Comparison of ENCODE assay signal across 9 mouse cellular contexts in genomic region chr11:114789061-114789714, GRCm38 (mm10). TPM values are rescaled to one million over a fixed set of nuclear protein-coding genes. Genes with fewer than 3 reads are reported as not detected.
A peak's percentile ranks its signal among the peaks of the same experiment; 100 is the strongest.
DNase-seq lines count a peak whose midpoint lies in the region.
"Had no signal": no experiment of that assay in that cellular context is flagged by ENCODE, and none has a peak within 500 bp of the region (broad histone marks: within the 10 kb centered on the region; RNA-seq: fewer than 3 reads in every experiment).

No protein-coding gene starts in this region.

- H3K36me3 ChIP-seq in hindbrain, embryonic 10.5 days: peaks cover 12% of the 10 kb centered on the region

- H3K27me3 ChIP-seq in hindbrain, embryonic 10.5 days (ENCODE audit: insufficient read depth, poor library complexity, severe bottlenecking): peaks cover 100% of the 10 kb centered on the region

- H3K4me3 ChIP-seq in hindbrain, embryonic 10.5 days: peak overlapping the region; percentile 33

- DNase-seq in MN1 (ENCODE audit: low spot score): peak; percentile 31
- DNase-seq in cerebellum, adult 8-10 months: peak; percentile 89
- DNase-seq in frontal cortex, adult 2 months (ENCODE audit: extremely low spot score in 1 of 2, low spot score in 1 of 2): peak; percentile 47 to 88
- DNase-seq in hindbrain, embryonic 10.5 days (ENCODE audit: low spot score): peak; percentile 90
- DNase-seq in layer of hippocampus, postnatal 10 days (ENCODE audit: low spot score in 2 of 2): peak; percentile 93 to 94
- DNase-seq in lung, postnatal 36 days: peak; percentile 78
- peak; percentile 90 for DNase-seq in retina, postnatal 1 day
- peak; percentile 53 to 75 for DNase-seq in urinary bladder, adult 18-20 months (ENCODE audit: low spot score in 2 of 2)

- H3K9me3 ChIP-seq in hindbrain, embryonic 10.5 days: no peaks in the 10 kb centered on the region

- 11% methylated on average over 30 of the region's 30 CpGs for WGBS in hindbrain, embryonic 10.5 days

- H3K4me1 ChIP-seq in hindbrain, embryonic 10.5 days (replicated peaks): peaks cover 73% of the 10 kb centered on the region

- H3K27ac ChIP-seq in hindbrain, embryonic 10.5 days: peak overlapping the region; percentile 46; the same call in 1 of the 2 replicates

RNA-seq across cellular contexts. Expression of gene Btbd17, which starts 6.6 kb away (rescaled TPM):
- polyA plus RNA-seq in frontal cortex, adult 2 months (2012; rRNA removed): 55.1 and 55.7 TPM in 2 replicates
- polyA plus RNA-seq in hindbrain, embryonic 10.5 days (2016; fragmentation: Nextera tagmentation; extraction: Ambion mirVana): 50.8 and 60.0 TPM in 2 replicates
- 10 to 100 TPM; 30.4 to 32.9 TPM for total RNA-seq in layer of hippocampus, postnatal 10 days (2021)

RNA-seq across cellular contexts. Expression of gene Gpr142, which starts 9.5 kb away (rescaled TPM):
- polyA plus RNA-seq in frontal cortex, adult 2 months (2012; rRNA removed): 0.08 TPM in 1 of 2 replicates, not detected in the other
- 0.37 and 0.77 TPM in 2 replicates for polyA plus RNA-seq in hindbrain, embryonic 10.5 days (2016; fragmentation: Nextera tagmentation; extraction: Ambion mirVana)
- not detected for total RNA-seq in layer of hippocampus, postnatal 10 days (2021)
- total RNA-seq: left cerebral cortex, adult 8-10 months had no signal

RNA-seq across cellular contexts. Expression of gene Kif19a, which starts 24.0 kb away (rescaled TPM):
- polyA plus RNA-seq in frontal cortex, adult 2 months (2012; rRNA removed): 5.0 and 5.8 TPM in 2 replicates
- polyA plus RNA-seq in hindbrain, embryonic 10.5 days (2016; fragmentation: Nextera tagmentation; extraction: Ambion mirVana): 1.1 and 3.8 TPM in 2 replicates
- total RNA-seq in layer of hippocampus, postnatal 10 days (2021): 1 to 10 TPM; 6.7 to 8.7 TPM

Comparison
In these comparisons a context has a peak if more than half of its experiments do, and no peak if none do; other contexts are left out.
1. Peak in every context shown above with its lines: DNase-seq, H3K4me3 ChIP-seq and H3K27ac ChIP-seq.
2. DNase-seq: peak in every context shown above with its lines; median percentile 94 in layer of hippocampus, postnatal 10 days; 90 in hindbrain, embryonic 10.5 days; 90 in retina, postnatal 1 day; 89 in cerebellum, adult 8-10 months; 78 in lung, postnatal 36 days; 68 in frontal cortex, adult 2 months; 64 in urinary bladder, adult 18-20 months; 31 in MN1.